Mouse (Mus musculus) testis, postnatal 14 days (tissue): ENCODE results near the gene Gm12184.
"Not testable (repeated sequence)": the region's sequence is repeated elsewhere in the genome, so short reads cannot be mapped to it uniquely, and the experiment has no call there.

Experiments
- DNase-seq: peaks from one replicate; pipeline ENCODE4 v3.0.0; 2021; ENCODE audit warnings: low spot score

The Gm12184 gene

DNA sequence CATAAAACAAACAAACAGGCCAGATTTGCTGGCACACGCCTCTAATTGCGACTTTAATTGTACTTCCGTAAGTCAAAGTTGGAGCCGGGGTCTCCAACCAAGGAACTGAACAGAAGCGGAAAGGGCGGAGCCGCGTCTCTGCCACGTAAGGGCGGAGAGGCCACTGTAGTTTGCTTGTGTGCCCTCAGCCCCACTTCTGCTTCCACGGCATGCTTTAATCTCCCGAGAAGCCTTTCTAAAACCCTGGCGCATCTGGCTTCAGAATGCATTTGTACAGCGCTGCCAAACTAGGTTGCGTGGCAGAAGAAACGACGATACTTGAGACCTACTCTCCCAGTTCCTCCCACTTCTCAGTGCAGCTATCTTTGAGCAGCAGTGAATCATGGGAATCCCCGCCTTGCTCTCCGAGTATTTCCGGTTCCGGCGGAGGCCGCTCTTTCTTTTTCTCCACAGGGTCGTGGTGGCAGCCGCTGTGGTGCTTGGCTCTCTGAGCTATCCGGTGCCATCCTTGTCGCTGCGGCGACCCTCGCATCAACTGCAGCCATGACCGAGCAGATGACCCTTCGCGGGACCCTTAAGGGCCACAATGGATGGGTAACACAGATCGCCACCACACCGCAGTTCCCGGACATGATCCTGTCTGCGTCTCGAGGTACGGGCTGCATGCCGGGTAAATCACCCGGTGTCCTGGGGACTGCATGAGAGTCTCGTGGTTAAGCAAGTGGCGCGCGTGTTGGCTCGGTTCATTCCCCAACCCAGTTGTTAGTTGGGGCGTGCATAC, 26.3 kb downstream of the Gm12184 start, which contains the start of gene Rack1:
Rack1 (plus strand) TSS at position 412 of the 781 bp plus-strand sequence.
- DNase-seq: peak; percentile 88

DNA sequence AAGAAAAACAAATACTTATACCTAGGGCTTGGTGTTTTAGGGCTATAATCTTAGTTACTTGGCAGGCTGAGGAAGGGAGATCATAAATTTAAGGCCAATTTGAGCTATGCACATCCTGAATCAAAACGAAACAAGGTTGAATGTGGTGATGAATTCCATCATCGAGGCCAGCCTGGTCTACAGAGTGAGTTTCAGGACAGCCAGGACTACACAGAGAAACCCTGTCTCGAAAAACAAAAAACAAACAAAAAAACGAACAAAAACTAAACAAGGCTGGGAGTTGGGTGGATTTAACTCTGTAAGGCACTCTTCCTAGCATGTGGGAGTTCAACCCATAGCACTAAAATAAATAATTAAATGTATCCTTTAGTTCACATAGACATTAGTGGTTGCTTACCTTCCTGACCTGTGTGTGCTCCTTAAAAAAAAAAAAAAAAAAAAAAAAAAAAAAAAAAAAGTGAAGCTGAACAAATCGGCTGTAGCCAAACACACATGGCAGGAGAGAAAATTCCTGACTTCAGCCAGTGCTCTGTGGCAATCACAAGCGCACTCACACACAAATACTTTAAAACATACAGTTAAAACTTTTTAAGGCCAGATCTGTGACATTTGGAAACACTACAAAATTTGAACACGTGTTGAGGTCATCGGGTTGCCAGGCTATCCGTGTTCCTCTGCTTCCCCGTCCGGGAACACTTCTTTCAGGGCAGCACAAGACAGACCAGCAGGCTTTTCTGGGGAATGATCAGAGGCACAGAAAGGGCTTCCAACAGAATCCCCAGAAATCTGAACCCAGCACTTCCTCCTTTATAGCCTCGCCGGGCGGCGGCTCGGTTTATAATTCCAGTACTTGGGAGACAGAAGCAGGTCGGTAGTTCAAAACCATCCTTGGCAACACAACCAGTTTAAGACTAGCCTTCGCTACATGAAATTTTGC, 27.2 kb downstream of the Gm12184 start:
- no peak for DNase-seq

DNA sequence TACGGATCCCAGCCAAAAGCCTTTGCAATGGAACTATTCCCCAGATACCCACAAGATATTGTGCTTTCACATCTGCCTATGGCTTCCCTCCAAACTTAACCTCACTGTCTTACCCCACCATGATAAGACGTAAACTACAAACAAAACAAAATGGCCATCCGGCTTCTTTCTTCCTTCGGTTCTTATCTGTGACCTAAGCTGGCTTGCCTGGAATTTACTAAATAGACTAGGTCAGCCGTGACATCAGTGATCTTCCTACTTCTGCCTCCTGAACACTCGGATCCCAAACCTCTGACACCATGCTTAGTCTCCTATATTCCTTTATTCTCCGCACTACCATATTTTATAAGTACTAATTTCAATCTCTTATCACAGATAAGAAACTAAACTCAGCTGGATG, 28.1 kb downstream of the Gm12184 start:
- DNase-seq: no peak

GRCm38 (mm10) chr11:48797287-48797686, 29.2 kb downstream of the Gm12184 start:
- no peak for DNase-seq

GRCm38 (mm10) chr11:48796290-48796689, 30.2 kb downstream of the Gm12184 start:
- no peak for DNase-seq

GRCm38 (mm10) chr11:48795221-48795620, 31.2 kb downstream of the Gm12184 start:
- no peak for DNase-seq

GRCm38 (mm10) chr11:48793184-48793583, 33.3 kb downstream of the Gm12184 start:
- no peak for DNase-seq

GRCm38 (mm10) chr11:48791894-48792293, 34.6 kb downstream of the Gm12184 start:
- not testable (repeated sequence) for DNase-seq

GRCm38 (mm10) chr11:48790946-48791345, 35.5 kb downstream of the Gm12184 start:
- no peak for DNase-seq

DNA sequence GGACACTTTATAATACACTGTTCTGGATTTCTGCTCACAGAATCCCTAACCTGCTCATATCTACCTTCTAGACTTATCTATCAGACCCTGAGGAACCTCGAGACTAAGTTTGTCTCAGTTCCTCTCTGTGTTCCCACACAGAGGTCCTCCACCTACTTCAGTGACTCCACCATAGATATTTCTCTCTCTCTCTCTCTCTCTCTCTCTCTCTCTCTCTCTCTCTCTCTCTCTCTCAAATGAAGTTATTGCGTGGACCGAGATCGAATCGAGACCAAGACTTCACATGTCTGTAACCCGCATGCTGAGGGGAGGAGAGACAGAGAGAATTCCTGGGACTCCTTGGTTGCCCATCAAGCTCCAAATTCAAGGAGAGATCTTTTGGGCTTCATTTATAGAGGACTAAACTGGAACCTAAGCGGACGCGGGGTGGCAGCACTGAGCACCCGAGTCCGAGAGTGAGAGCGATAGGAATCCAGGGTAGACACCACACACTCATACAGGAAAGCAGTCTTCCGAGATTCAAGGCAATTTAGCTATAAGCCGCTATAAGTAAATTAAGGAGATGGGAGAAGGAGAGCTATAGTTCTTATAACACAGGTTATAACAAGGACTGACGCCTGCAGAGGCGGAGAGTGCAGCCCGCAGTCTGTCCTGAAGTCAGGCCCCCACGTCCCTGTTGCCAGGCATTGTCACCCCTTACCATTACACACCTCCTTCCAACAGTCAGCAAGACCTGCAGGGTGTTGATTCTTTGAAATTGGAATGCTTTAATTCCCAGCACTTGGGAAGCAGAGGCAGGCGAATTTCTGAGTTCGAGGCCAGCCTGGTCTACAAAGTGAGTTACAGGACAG, 36.3 kb downstream of the Gm12184 start:
- peak; percentile 69 for DNase-seq

DNA sequence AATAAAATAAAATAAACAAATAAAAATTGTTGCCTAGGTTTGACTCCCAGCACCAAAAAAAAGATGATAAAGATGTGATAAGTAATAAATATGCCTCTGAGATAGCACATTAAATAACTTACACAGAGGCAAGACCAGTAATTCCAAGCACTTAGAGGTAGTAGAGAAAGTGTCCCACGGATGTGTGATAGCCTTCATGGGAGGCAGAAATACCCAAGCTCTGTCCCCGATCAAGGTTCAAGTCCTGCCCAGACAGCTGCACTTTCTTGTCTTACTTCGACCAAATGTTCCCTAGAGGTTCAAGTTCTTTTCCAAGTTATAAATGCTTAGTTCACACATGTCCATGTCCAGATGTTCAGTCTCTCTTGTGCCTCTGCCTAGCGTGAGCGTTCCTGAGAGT, 37.2 kb downstream of the Gm12184 start:
- DNase-seq: no peak

GRCm38 (mm10) chr11:48788311-48789089, 38.0 kb downstream of the Gm12184 start:
- DNase-seq: no peak

DNA sequence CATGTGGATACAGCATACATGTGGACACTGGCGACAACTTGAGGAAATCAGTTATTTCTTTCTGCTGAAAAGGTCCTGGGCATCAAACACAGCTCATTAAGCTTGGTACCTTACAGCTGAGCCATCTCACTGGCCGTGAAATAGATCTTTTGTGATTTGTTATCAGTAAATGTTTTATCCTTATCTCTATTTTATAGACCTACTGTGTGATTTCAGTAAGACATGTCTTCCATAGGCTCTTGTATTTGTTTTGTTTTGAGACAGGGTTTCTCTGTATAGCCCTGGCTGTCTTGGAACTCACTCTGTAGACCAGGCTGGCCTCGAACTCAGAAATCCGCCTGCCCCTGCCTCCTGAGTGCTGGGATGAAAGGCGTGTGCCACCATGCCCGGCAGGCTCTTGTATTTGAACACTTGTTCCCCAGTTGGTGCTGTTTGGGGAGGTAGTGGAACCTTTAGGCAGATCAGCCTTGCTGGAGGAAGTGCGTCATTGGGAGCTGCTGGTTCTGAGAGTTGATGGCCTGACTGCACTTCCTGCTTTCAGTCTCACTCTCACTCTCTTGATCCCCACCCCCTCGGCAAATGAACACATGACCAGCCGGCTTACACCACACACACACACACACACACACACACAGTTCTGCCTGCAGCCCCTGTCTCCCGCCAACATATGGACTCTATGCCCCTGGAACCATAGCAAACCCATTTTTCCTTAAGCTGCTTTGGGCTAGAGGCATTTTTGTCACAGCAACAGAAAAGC, 38.8 kb downstream of the Gm12184 start:
- no peak for DNase-seq

DNA sequence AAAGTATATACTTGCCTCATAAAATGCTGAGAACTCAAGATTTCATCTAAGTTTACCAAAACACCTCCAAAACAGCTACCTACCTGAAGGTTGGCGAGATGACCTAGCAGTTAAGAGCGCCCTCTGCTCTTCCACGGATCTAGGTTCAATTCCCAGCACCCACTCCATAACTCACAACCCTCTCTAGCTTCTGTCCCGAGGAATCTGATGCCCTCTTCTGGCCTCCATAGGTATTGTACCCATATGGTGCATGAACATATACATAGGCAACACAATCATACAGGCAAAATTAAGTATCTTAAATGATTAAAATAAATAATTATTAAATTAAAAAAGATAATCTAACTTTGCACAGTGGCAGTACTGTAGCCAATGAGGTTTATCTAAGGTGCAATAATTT, 44.2 kb downstream of the Gm12184 start:
- DNase-seq: no peak

DNA sequence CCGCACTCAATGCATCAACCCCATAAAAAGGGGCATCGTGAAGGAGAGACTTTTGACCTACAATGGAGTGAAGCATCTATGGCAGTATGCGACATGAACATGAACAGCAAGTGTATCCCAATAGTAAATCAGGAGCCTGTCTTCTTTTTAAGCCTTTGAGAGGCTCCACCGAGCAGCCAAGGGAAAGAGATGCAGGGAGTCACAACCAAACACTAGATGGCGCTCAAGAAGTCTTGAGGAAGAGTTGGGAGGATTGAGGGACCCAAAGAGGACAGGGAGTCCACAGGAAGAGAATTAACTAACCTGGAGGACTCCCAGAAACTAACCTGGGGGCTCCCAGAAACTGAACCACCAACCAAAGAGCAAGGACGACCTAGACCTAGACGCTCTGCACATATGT, 47.0 kb downstream of the Gm12184 start:
- DNase-seq: no peak

DNA sequence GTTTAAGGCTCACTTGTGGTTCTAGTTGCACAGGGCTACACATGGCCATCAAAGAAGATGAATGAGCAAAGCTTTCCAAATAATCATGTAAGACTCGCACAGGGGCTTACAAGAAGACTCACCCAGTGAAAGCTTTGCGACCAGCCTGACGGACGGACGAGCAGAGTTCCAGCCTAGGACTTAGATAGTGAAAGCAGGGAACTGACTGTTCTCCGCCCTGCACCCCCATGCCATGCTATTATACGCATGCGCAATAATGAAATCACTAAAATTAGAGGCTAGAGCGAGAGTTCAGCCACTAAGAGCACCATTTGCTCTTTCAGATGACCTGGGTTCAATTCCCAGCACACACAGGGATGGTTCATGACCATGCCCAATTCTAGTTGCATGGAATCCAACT, 49.2 kb downstream of the Gm12184 start:
- no peak for DNase-seq

DNA sequence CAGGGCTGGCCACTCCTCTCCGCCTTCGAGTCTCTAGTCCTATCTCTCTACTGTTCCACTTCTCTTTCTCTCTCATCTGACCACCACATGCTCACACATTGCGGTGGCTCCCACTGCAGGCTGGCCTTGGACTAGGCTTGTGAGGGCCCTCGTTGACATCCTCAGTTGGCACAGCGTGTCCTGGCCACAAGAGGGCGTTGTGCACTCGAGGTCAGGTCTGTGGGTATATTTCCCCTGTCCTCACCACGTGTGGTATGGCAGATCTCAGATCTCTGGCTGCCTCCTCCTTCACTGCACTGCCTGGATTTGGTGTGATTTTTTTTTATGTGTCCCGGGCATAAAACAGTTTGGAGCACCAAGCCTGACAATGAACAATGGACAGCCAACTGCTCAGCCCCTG, 49.8 kb downstream of the Gm12184 start:
- peak; percentile 45 for DNase-seq

GRCm38 (mm10) chr11:48775483-48775882, 51.0 kb downstream of the Gm12184 start:
- no peak for DNase-seq
